Comparison of ENCODE assay signal across 10 mouse cellular contexts in genomic region chr6:136534444-136534843, GRCm38 (mm10). TPM values are rescaled to one million over a fixed set of nuclear protein-coding genes. Genes with fewer than 3 reads are reported as not detected.
DNase-seq lines count a peak whose midpoint lies in the region; ATAC-seq and TF ChIP-seq lines count a peak whose summit lies in the region.
"Had no signal": no experiment of that assay in that cellular context is flagged by ENCODE, and none has a peak within 500 bp of the region (broad histone marks: within the 10 kb centered on the region; RNA-seq: fewer than 3 reads in every experiment).

No protein-coding gene starts in this region.

- H3K27ac ChIP-seq in heart, embryonic 14.5 days (replicated peaks in 1 of 2; ENCODE audit: control insufficient read depth in 1 of 2, insufficient read depth in 1 of 2, low read depth in 2 of 2, low read length in 2 of 2) = peak overlapping the region; percentile 24 to 61; a peak in 3 of 4 replicates
- peak overlapping the region; percentile 47; the same call in 1 of the 2 replicates for H3K27ac ChIP-seq in lung, embryonic 16.5 days (ENCODE audit: low read length)
- H3K27ac ChIP-seq in brown adipose tissue, adult 24 weeks (replicated peaks; ENCODE audit: low read depth, low read length) = 0 out of 2 replicates have a peak overlapping the region, but pooled peaks have one; percentile 17
- H3K27ac ChIP-seq in hindbrain, postnatal 0 days = no peak overlapping the region

- no peak overlapping the region for H3K9ac ChIP-seq in heart, embryonic 14.5 days (ENCODE audit: low read length)
- no peak overlapping the region for H3K9ac ChIP-seq in lung, embryonic 16.5 days (ENCODE audit: low read length)
- no peak overlapping the region for H3K9ac ChIP-seq in hindbrain, postnatal 0 days (replicated peaks; ENCODE audit: low read length)

- WGBS in heart, embryonic 14.5 days = 46% methylated on average over 3 of the region's 3 CpGs
- 41% methylated on average over 3 of the region's 3 CpGs for WGBS in lung, embryonic 16.5 days
- 51% methylated on average over 3 of the region's 3 CpGs for WGBS in hindbrain, postnatal 0 days

- no peak for DNase-seq in heart, postnatal 25 days (ENCODE audit: low spot score)
- no peak for DNase-seq in lung, adult 18-20 months
- DNase-seq in hindbrain, postnatal 0 days (ENCODE audit: low spot score) = no peak
- no peak for DNase-seq in adrenal gland, postnatal 4 days (ENCODE audit: low spot score in 2 of 2)
- DNase-seq: kidney, adult 18-20 months; thymus, postnatal 14 days had no signal

- H3K4me1 ChIP-seq in heart, embryonic 14.5 days (ENCODE audit: control insufficient read depth in 2 of 2, insufficient read depth in 2 of 2, low read length in 2 of 2) = peaks cover 11 to 43% of the 10 kb centered on the region in 2 experiments
- H3K4me1 ChIP-seq in lung, embryonic 16.5 days (replicated peaks; ENCODE audit: control insufficient read depth, insufficient read depth, low read length) = peaks cover 26% of the 10 kb centered on the region
- peaks cover 8% of the 10 kb centered on the region for H3K4me1 ChIP-seq in brown adipose tissue, adult 24 weeks (ENCODE audit: control insufficient read depth, insufficient read depth, insufficient read length, low read length)
- peaks cover 13% of the 10 kb centered on the region for H3K4me1 ChIP-seq in hindbrain, postnatal 0 days (ENCODE audit: insufficient read depth, low read length)

- no peak overlapping the region for H3K4me3 ChIP-seq in heart, embryonic 14.5 days (ENCODE audit: control insufficient read depth in 1 of 2, insufficient read depth in 1 of 2, low read depth in 1 of 2, low read length in 2 of 2)
- no peak overlapping the region for H3K4me3 ChIP-seq in lung, embryonic 16.5 days (ENCODE audit: low read length)
- H3K4me3 ChIP-seq in brown adipose tissue, adult 24 weeks (ENCODE audit: insufficient read depth, low read depth, low read length) = no peak overlapping the region
- no peak overlapping the region for H3K4me3 ChIP-seq in hindbrain, postnatal 0 days (ENCODE audit: low read length)
- H3K4me3 ChIP-seq: erythroblast, embryonic 14.5 days had no signal

- H3K27me3 ChIP-seq in heart, embryonic 14.5 days (ENCODE audit: control insufficient read depth, insufficient read depth, low read length) = no peaks in the 10 kb centered on the region
- no peaks in the 10 kb centered on the region for H3K27me3 ChIP-seq in lung, embryonic 16.5 days (ENCODE audit: control insufficient read depth, insufficient read depth, low read depth, low read length)
- H3K27me3 ChIP-seq in hindbrain, postnatal 0 days (ENCODE audit: insufficient read depth, low read length) = no peaks in the 10 kb centered on the region

- peak overlapping the region; percentile 59; the same call in 1 of the 2 replicates for H3K4me2 ChIP-seq in heart, embryonic 14.5 days (ENCODE audit: low read length)
- H3K4me2 ChIP-seq in lung, embryonic 16.5 days (ENCODE audit: low read depth, low read length) = no peak overlapping the region
- H3K4me2 ChIP-seq in hindbrain, postnatal 0 days (ENCODE audit: low read depth, low read length) = 0 out of 2 replicates have a peak overlapping the region, but pooled peaks have one; percentile 18

- TF ChIP-seq CTCF in hindbrain, postnatal 0 days (IDR thresholded peaks at IDR 0.05; ENCODE audit: low read depth) = no peak

- intact Hi-C loops in heart, postnatal 25 days (cut with DNase I) = no loop called here

- no peak for ATAC-seq in heart, embryonic 14.5 days (ENCODE audit: insufficient number of reproducible peaks, insufficient read depth, low FRiP score, low read depth)
- ATAC-seq in lung, embryonic 16.5 days (ENCODE audit: low read depth) = no peak
- no peak for ATAC-seq in hindbrain, postnatal 0 days

- H3K36me3 ChIP-seq in heart, embryonic 14.5 days (ENCODE audit: control insufficient read depth, insufficient read depth, low read length) = peaks cover 21% of the 10 kb centered on the region
- H3K36me3 ChIP-seq in lung, embryonic 16.5 days (ENCODE audit: control insufficient read depth, insufficient read depth, low read length) = peaks cover 10% of the 10 kb centered on the region
- H3K36me3 ChIP-seq in hindbrain, postnatal 0 days (ENCODE audit: insufficient read depth, low read length) = no peaks in the 10 kb centered on the region

- H3K9me3 ChIP-seq in heart, embryonic 14.5 days (ENCODE audit: control insufficient read depth, low read length) = no peaks in the 10 kb centered on the region
- no peaks in the 10 kb centered on the region for H3K9me3 ChIP-seq in lung, embryonic 16.5 days (ENCODE audit: control insufficient read depth, low read length)
- no peaks in the 10 kb centered on the region for H3K9me3 ChIP-seq in hindbrain, postnatal 0 days (ENCODE audit: low read length)

RNA-seq across cellular contexts. Expression of gene Atf7ip, which starts 28.5 kb away (rescaled TPM):
- 40.8 and 47.0 TPM in 2 replicates for polyA plus RNA-seq in heart, embryonic 14.5 days (2014; fragmentation: Nextera tagmentation; extraction: Ambion mirVana)
- total RNA-seq in heart, postnatal 25 days (2021) = 10 to 100 TPM; 79.8 to 92.6 TPM
- 41.2 and 43.6 TPM in 2 replicates for polyA plus RNA-seq in lung, embryonic 16.5 days (2015; fragmentation: Nextera tagmentation; extraction: Ambion mirVana)
- 13.8 and 15.4 TPM in 2 replicates for polyA plus RNA-seq in brown adipose tissue, adult 24 weeks (2012; ENCODE audit: insufficient read depth, insufficient read length, missing spikeins)
- 39.4 and 42.8 TPM in 2 replicates for total RNA-seq in hindbrain, postnatal 0 days (2014; rRNA removed)
- 22.9 and 25.6 TPM in 2 replicates for polyA plus RNA-seq in hindbrain, postnatal 0 days (2015; fragmentation: Nextera tagmentation; extraction: Ambion mirVana)
- 100 to 1,000 TPM; 119 to 123 TPM for total RNA-seq in adrenal gland, postnatal 4 days (2021)
